Mouse (Mus musculus): ENCODE measurements around the gene Tufm.

DNA sequence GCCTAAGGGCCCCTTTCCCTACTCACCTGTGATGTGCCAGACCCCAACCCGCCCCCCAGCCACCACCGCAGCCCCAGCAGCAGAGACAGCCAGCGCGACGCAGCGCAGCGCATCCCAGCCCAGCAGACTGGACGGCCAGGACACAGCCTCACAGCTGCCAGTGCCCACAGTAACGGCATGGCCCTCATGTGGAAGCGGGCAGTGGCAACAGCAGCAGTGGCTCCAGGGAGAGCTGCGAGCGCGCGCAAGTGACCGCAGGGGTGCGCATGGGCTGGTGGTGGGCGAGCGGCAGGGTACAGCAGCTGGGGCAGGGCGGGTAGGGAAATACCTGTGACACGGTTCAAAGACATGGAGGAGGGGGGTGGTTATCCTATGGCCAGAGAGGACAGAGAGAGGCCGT, 40.9 kb upstream of the Tufm start:
- no peak for TF ChIP-seq CTCF (IDR thresholded peaks at IDR 0.05; ENCODE audit: low read depth)
- no peak for TF ChIP-seq EP300 (optimal IDR thresholded peaks at IDR 0.05)

All from stomach, postnatal 0 days (tissue).